Mouse (Mus musculus): Measurements from ENCODE around the gene Jup. TPM values are rescaled to one million over a fixed set of nuclear protein-coding genes. Genes with fewer than 3 reads are reported as not detected.

The Jup gene
- total RNA-seq, 1 experiment from 2014 or later = 81.5 TPM

DNA sequence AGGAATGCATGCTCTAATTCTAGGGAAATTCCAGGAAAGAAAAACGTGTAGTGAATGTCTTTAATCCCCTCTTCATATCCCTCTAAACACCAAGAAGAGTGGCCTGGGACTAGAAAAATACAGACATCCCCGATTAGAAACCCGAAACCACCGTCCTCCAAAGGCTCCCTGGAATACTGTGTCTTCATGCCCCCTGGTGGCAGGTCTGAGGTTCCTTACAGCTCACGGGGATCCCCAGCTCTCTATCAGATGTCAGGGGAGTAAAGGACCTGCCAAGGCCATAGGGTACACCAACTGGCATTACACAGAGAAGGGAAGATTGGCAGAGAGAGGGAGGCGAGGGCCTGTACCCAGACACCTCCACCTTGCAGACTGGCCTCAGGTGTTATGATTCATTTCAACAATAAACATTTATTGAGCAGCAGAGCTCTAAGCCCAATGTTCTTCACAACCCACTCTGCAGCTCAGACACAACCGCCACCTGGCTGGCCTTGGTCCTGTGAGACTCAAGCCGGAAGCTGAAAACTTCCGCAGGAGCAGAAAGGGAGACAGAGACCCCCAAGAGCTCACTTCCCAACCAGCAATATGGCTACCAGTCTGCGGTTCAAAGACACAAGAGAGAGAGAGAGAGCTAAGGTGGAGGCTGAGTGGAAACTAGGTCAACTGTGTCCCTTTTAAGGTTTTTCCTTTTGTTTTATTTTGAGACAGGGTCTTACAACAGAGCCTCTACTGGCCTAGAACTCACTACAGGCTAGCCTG, 10.7 kb upstream of the Jup start:
- peak; percentile 70 for DNase-seq

DNA sequence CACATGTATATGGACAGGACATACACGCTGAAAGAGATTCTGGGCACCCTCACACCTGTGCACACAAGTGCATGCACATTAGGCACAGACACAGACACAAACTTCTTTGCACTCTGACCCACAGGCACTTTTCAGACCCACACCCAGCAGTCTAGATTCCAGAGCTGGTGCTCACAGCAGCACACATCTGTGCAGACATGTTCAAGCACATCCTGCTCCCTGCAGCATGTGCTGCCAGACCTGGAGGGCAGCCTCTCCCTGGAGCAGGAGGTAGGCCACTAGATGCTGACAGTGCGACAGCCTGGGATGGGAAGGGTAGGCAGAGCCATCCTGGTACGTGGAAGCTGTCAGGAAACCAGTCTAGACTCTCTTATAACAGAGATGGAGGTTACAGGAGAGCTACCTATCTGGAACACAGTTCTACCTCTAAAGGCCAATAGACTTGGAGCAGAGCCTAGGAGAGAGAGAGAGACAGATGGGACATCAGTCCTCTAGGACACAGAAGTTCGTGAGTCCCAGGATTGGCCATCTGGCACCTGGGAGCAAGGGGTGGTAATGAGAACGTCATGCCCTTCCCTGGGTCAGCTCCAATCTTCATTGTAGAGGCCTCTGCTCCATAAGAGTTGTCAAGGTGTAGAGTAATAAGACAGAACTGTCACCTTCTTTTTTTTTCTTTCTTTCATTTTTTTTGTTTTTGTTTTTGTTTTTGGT, 9.6 kb upstream of the Jup start:
- no peak for DNase-seq

DNA sequence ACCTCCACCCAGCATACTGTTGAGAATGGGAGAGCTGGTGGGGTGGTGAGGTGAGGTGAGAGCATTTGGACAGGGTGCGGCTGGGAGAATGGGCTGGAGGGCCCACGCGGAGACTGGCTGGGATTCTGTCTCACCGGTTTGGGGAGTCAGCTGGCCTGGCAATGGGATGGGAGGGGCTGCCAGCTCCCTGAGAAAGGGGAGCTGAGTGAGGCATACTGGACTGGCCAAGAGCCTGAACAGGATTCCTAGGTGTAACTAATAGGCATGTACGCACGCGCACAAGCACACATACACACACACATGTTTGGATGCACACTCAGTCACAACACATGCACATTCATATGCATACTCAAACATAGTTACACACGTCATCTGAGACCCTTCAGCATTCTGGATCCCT, 8.7 kb upstream of the Jup start:
- no peak for DNase-seq

DNA sequence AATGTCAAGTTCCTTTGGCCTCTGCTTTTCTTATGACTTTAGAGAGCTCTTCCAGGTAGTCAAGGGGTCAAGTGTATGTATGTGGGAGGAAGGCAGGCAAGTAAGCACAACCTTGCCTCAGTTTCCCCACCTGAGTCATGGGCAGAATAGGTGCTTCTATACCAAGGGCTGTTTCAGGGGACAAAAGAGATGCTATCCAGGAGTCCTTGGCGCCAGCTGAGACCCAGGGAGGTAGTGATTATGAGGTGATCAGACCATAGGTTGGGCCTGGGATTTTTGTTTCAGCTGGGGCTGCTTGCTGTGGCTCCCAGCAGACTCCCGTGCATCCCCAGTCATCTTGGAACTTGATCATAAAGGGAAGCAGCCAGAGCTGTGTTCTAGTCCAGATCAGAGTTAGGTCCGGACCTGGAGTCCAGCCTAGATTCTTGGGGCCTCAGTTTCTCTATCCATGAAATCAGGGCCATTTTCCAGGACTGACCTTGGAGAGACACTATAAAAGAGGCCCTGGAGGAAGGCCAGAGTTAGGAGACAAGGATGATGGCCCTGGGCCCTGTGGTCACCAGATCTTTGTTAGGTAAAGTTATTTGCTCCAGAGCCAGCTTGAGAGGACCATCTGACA, 7.0 kb upstream of the Jup start:
- no peak for DNase-seq

DNA sequence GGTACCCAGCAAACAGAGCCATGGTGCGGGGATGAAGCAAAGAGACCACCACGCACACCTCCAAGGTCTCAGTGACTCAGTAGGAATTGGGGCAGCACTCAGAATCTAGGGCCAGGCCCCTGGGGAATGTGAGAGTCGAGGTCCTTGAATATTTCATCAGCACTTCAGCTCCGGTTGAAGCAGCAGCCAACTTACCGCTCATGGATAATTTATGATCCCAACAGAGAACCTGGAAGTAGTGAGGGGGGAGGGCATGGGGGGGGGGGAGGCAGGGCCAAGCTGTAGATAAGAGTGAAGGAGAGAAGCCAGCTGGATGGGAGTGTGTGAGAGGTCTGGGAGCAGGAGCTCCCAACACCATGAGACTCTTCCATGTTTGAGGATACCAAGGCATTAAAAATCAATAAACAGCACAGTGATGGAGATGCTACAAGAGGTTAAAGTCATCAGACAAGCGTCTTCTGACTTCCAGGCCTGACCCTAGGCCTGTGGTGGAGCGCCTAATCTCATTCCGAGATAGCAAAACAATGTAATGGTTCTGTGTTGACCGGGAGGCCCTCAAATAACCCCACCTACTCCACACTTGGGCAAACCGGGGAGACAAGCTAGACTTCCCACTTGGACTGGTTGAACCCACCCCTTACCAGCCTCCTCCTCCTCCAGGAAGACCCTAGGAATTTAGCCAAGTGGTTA, 6.0 kb upstream of the Jup start:
- DNase-seq = no peak

DNA sequence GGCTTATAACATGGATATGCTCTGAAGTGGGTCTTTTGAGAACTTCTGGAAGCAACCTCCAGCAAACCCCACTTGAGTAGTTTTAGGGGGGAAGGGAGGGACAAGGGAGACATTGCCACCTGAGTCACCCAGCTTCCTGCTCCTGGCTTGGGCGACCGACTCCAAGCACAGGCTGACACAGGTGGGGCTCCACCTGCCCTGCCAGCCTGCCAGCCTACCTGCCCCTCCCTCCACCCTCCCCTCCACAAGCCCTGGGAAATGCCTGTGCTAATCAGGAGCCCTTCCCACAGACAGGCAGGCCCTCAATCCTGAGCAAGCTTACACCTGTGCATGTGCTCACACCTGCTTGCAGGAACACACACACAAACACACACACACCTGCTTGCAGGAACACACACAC, 5.1 kb upstream of the Jup start:
- no peak for DNase-seq

DNA sequence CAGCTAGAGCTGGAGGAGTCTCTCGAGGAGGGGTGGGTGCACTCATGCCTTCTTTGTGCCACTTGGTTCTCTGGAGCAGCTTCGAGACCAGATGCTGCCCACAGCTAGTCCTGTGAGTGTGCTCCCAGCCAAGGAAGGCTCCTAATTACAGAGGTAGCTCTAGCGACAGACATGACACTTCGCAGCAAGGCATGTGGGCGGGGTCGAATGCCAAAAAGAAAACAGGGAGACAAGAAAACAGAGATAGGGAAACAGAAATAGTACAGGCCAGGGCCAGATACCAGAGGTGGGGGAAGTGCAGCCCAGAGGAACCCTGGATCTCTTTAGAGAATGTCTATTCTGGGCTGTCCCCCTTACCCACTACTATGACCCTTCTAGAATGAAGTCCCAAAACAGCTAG, 4.7 kb upstream of the Jup start:
- no peak for DNase-seq

DNA sequence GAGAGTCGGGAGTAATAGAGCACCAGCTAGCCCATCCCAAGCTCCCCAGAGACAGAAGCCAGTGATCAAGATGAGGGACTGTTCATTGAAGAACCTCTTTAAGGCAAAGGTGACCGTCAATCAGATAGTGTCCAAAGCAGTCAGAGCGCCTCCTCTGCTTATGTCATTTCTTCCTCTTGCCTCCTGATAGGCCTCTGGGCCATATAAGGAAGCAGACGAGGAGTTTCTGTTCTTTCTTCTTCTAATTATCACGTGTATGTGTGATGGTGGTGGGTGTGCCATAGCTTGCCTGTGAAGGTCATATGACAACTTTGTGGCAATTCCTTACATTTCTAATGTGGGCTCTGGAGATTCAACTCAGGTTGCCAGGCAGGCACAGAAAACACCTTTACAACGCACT, 3.3 kb upstream of the Jup start:
- no peak for DNase-seq

DNA sequence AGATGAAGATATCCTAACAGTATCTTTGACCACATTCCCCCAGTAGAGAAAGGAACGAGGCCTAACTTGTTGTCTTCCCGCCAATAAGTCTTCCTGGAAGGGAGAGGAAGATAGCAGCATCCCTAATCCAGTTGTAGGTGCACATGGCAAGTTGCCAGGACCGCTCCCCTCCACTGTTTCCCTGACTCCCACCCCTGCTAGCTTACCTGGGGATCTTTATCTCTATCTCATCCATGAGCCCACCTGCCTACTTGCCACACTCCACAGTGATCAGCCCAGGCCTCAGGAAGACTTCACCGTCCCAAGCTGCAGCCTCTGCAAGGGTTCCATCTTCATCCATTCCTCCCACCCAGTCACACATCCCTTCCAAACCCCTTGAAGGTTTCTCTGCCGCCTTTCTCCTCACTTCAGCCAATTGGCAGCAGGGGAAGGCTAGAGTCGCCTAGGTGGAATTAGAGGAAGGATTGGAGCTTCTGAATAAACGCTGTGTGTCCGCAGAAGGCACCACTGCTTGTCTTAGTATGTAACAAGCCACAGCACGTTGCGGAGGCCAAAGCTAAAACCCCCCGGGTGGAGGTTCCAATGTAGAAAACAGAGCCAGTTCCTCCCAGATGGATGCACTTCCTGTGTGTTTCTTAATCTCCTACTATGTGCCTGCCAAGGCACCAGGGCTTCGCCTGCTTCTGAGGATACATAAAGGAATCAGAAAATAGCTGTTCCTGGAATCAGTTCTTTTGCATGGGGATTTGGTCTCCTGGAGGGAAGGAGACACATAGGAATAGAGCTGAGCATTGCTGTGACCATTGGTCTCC, 2.4 kb upstream of the Jup start:
- no peak for DNase-seq

DNA sequence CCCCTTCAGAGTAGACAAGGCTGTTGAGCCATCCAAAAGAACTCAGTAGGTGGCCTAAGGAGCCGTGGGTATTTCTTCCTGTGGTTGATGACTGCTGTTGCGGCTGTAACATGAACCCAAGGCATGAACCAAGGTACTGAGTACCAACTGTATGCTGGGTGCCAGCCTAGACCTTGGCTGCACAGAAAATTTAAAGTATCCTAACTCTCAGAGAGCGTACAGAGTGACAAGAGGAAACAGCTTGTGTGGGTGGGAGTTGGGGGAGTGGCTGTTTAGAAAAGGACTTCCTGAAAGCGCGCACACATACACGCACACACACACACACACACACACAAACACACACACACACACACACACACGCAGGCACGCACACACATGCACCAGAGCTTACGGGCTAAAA, 1.8 kb upstream of the Jup start:
- no peak for DNase-seq

DNA sequence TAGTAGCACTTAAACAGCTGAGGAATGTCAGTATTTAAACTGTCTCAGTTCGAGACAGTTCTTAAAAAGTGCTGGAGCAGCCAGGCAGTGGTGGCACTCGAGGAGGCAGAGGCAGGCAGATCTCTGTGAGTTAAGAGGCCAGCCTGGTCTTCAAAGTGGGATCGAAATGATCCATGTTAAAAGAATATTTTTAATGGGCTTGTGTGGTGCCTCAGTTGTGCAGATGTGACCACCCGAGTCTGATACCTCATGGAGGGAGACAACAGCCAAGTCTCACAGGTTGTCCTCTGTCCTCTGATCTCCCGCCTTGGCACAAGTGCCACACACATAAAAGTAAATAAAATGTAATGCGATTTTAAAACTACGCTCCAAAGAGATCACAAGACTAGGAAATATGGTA, 954 bp upstream of the Jup start:
- no peak for DNase-seq

DNA sequence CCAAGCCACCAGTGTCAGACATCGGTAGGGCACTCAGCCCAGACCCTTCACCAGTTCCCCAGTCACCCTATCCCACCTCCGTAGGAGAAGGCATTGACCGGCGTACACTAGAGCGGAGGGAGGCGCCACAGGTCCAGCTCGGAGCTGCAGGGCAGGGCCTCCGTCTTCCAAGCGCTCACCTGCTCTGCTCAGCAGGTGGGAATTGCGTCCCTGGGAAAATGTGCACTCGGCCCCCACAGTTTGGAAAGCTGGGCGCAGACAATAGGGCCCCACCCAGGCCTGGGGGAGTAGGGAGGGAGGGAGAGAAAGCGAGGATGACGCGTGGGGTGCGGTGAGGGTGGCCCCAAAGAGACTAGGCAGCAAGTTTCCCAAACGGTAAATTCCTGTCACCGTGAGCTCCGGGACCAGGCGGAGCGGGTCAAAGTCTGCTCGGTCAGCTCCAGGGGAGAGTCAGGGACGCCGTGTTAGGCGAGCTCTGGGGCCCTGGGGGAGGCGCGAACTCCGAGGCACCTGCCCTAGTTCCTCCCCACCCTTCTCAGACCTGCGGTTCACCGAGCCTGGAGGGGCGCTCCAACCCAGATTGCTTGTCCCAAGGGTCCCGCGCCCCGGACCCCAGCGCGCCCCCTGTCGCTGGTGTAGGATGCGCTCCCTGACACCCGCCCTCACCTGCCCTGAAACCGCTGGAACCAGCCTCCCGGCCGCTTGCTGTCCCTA, 520 bp downstream of the Jup start:
- DNase-seq = no peak

DNA sequence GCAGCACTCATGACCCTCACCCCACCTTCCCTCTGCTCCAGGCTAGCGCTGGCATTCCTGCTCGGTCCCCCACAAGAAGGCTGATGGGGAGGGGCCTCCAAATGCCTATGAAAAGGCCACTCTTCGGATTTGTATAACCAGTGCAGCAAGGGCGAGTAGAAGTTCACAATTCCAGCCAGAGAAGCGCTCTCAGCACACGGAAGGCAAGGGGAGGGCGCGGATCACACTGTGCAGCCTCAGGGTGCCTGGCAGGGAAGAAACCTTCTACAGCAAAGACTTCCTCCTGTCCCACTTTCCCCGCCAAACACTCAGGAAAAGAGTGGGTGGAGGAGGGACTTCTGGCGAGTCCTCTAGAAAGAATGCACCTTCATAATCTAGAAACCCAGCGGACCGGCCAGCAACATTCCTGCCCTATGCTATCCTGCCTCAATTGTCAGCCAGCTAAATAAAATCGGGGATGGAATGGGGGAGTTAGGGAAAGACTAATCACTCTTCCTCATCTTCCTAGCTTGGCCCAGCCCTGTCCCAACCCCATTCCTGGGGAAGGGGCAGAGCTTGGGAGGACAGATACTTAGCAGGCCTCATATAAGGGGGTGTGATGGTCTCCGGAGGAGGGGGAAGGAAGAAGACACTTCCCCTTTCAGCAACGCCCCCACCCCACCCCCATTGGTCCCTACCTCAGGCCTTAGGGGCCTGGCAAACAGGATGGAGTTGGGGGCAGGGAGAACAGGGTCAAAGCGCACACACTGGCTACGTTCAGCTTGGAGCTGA, 1.5 kb downstream of the Jup start:
- DNase-seq = no peak

DNA sequence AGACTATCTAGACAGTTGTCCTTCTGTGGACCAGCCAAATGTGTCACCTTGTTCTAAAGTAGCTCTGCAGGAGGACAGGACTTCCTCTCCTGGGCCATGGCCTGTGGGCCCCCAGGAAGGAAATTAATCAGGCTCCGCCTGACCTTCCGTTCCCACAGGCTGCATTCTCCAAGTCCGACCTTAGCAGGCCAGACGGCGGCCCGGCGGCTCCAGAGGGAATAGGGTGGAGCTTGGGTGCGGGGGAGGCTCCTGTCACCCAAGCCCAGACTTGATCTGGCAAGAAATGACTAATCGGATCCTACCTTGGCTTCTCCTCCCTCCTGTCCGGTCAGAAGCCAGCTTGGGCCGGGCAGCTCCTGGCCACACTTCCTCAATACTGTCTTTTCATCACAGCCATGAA, 2.4 kb downstream of the Jup start:
- peak; percentile 76 for DNase-seq

DNA sequence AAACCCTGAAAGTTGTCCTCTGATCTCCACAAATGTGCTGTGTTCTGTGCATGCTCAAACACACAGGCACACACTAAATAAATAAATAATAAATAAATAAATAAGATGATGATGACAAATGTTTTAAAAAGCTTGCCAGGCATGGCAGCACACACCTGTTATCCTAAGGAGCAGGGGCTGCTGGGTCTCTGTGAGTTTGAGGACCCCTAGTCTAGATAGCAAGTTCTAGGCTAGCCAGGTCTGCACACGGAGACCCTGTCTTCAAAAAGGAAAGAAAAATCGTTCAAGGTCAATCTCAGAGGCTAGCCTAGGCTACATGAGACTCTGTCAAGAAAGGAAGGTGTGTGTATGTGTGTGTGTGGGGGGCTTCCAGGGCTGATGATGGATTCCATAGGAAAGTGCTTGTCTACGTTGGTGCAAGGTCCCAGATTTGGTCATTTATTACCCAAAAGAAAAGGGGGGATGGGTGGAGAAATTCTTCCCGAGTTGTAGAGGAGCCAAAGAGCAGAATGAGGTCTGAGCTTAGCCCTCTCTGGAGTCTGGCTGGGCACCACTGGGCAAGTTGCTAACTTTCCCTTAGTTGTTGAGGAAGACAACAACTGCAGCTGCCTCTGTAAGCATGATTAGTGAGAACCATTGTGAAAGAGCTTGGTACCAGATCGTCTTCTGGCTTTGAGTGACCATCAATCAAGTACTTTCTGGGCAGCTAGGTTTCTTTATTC, 3.0 kb downstream of the Jup start:
- no peak for DNase-seq

DNA sequence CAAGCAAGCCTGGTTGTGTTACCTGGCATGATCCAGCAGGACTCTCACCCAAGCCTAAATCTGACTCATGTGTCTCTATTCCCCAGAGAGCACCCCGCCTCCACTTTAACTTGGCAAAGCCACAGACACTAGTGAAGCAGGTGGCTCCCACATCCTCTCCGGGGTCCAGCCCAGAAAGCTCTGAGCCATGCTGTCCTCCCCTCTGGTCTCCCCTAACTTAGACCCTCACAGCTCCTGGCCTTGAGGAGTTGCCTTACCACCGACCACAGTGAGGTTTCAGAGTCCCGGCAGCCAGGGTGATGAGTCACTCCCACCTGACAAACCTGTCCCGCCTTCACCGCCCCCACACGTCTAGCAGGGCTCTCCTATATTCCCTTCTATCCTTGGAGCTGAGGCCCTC, 3.8 kb downstream of the Jup start:
- DNase-seq = no peak

DNA sequence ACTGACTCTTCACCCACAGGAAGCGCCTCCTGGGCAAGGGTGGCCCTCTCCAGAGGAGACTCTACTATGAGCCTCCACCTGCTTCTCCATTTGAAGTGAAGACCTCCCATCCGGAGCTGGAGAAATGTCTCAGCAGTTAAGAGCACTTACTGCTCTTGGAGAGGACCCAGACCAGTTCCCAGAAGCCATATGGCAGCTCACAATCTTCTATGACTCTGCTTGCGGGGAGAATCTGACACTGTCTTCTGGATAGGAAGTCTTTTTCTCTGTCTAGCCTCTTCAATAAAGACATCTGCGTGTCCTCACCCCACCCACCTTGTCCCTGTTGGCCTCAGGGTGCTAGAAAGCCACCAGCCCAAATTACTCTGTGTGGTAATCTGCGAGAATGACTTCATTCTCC, 4.6 kb downstream of the Jup start:
- no peak for DNase-seq

DNA sequence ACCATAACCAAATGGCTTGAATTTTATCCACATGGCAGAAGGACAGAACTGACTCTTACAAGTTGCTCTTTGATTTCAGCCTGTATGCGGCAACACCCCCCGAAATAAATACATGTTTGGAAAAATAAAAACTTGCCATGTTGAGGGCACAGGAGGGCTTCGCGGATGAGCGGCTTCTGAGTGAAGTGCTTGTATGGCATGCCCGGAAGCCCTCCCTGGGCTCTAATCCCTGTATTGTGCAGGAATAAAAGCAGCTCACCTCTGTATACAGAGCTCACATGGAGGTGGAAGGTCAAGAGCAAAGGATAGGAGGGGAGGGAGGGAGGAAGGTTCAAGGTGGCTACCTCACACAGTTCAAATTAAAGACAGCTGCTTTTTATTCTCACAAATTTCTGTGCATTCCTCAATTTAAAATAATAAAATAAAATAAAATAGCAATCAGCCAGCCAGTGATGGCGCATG, 5.6 kb downstream of the Jup start:
- no peak for DNase-seq

DNA sequence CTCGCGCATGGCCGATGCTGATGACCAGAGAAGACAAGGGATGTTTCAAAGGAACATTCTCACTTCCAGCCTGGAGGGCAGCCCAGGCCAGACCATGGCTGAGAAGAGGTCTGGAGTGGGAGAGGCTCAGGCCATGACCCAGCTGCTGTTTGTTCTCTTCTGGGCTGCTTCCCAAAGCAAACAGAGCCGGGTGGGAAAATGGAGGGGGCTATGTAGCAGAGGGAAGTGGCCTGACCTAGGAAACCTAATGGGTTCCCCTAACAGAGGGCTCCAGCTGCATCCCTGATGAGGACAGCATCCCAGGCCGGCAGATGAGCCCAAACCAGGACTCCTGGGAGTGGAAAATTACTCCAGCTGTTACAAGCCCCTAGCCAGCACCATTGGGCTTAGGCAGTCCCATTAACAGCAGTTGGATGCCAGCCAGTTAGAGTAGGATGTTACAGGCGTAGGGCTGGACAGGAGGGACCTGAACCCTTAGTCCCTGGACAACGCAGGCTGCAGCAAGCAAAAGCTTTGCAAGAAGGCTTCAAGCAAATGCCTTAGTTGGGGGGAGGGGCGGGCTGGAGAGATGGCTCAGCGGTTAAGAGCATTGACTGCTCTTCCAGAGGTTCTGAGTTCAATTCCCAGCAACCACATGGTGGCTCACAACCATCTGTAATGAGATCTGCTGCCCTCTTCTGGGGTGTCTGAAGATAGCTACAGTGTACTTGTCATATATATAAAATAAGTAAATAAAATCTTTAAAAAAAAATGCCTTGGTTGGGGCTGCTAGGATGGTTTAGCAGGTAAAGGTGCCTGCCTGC, 6.3 kb downstream of the Jup start:
- DNase-seq = peak; percentile 40
